Mouse (Mus musculus) intestine, postnatal 0 days (tissue): Measurements from ENCODE around the gene Cldn34b4. TPM values are rescaled to one million over a fixed set of nuclear protein-coding genes. Genes with fewer than 3 reads are reported as not detected.

Experiments
- ATAC-seq: fragments of 200-750 bp; cut with Nextera tagmentation; 2 replicates; pipeline ENCODE4 v1.8.0; 2017; ENCODE audit warnings: mild to moderate bottlenecking, moderate TSS enrichment, moderate library complexity
- H3K27ac ChIP-seq: fragments of 300-500 bp; sonication (generic); 2 replicates; pipeline ENCODE4 v1.5.1; 2014; ENCODE audit warnings: mild to moderate bottlenecking, low read depth, low read length, moderate library complexity
- H3K27me3 ChIP-seq: fragments of 300-500 bp; sonication (generic); replicated peaks from 2 replicates; pipeline ENCODE4 v1.6.1; 2014; ENCODE audit warnings: low read length, mixed read lengths; ENCODE audit not compliant: control insufficient read depth, insufficient read depth
- H3K36me3 ChIP-seq: fragments of 300-500 bp; sonication (generic); 2 replicates; pipeline ENCODE4 v1.6.1; 2014; ENCODE audit warnings: mild to moderate bottlenecking, moderate library complexity; ENCODE audit not compliant: control insufficient read depth, insufficient read depth
- H3K4me1 ChIP-seq: fragments of 300-500 bp; sonication (generic); replicated peaks from 2 replicates; pipeline ENCODE4 v1.6.1; 2014; ENCODE audit warnings: antibody characterized with exemption, low read length, mixed read lengths; ENCODE audit not compliant: control insufficient read depth, insufficient read depth
- H3K4me2 ChIP-seq: fragments of 300-500 bp; sonication (generic); replicated peaks from 2 replicates; pipeline ENCODE4 v1.6.1; 2014; ENCODE audit warnings: low read depth, mild to moderate bottlenecking, moderate library complexity
- H3K4me3 ChIP-seq: fragments of 300-500 bp; sonication (generic); 2 replicates; pipeline ENCODE4 v1.5.1; 2014; ENCODE audit warnings: low read depth, low read length
- H3K9ac ChIP-seq: fragments of 300-500 bp; sonication (generic); 2 replicates; pipeline ENCODE4 v1.6.1; 2014; ENCODE audit warnings: mild to moderate bottlenecking, low read depth, low read length
- H3K9me3 ChIP-seq: fragments of 300-500 bp; sonication (generic); 2 replicates; pipeline ENCODE4 v1.6.1; 2016; ENCODE audit warnings: mixed run types; ENCODE audit not compliant: control insufficient read depth
- CTCF ChIP-seq: sonication (generic); IDR thresholded peaks from 2 replicates; pipeline ENCODE4 v1.5.1; 2016; ENCODE audit warnings: low read depth, mild to moderate bottlenecking, control low read depth, antibody characterized with exemption, moderate library complexity
- WGBS: fragments of 180-500 bp; shearing (Covaris S2); extraction: QIAGEN DNeasy Blood & Tissue Kit; methylation state at CpG from one replicate; pipeline ENCODE4 v1.1.7; 2014; 5-methylcytosine and 5-hydroxymethylcytosine counted together
- polyA plus RNA-seq: library from polyadenylated mRNA; unstranded; fragments of >200 nt; fragmentation: Nextera tagmentation; extraction: Ambion mirVana; gene quantifications from 2 replicates; pipeline ENCODE4 v1.2.1, GENCODE M21; 2015

The Cldn34b4 gene
- not detected in 2 replicates for polyA plus RNA-seq

DNA sequence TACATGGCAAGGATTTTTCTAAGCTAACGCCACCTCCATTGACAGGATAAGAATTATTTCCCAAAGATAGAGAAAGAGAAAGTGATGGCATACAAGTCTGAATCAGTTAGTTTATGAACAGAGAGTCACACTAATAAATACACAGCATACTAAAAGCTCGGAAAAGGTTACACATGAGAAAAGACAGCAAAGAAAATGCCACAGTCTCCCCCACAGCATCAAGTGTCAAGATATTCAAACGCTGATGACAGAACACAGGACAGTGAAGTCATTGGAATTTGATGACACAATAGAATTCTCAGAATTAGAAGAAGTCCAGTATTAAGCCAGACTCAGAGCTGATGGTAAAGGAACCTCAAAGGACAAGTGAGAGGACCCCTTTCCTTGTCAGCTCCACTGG, at the start of gene Cldn34b4:
Cldn34b4 (plus strand) TSS at position 301 of the 400 bp plus-strand sequence.
- Histone ChIP-seq H3K4me2 (no peak within 1 kb of the TSS), H3K9ac (no peak within 1 kb of the TSS), H3K9me3 (no peaks in the 10 kb centered on the region), H3K36me3 (no peaks in the 10 kb centered on the region), H3K4me1 (no peaks in the 10 kb centered on the region), H3K27ac (no peak within 1 kb of the TSS), H3K4me3 (no peak within 1 kb of the TSS), H3K27me3 (no peaks in the 10 kb centered on the region)
- ATAC-seq = no peak
- WGBS = 79% methylated on average over 3 of the region's 3 CpGs
- no peak for TF ChIP-seq CTCF

Other genes starting within 250 kb of the Cldn34b4 start
- not detected in 2 replicates for gene Cldn34b3, start 129.0 kb upstream of the Cldn34b4 start, polyA plus RNA-seq
- not detected in 2 replicates for gene Cldn34d, start 209.6 kb downstream of the Cldn34b4 start, polyA plus RNA-seq